Mouse (Mus musculus): ENCODE measurements around the gene Hcn3.

Gene Hcn3

DNA sequence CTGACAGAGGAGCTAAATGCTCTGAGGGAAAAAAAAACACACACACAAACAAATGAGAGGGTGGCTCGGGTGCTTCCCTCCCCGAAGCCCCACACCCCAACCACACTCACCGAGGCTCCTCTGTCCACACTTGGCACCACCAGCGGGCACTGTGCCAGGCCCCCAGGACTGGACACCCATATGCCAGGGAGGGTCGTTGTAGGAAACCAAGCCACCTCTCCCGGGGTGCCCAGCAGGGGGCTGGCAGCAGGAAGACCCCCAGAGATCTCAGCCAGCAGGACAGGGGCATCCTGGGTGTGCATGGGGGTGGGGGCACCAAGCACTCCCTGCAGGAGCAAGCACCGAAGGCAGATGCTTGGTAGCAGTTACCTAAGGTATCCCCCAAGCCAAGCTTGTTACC lies 59.2 kb downstream of the Hcn3 start, which contains the start of gene Gm43738:
TSS of gene Gm43738 (minus strand) at position 289 of the 400 bp plus-strand sequence.
- no peak for DNase-seq (ENCODE audit: low read depth)
